Mouse (Mus musculus): ENCODE measurements at regions not wholly inside any gene's neighbourhood (a gene's known extent, or its start where the extent isn't known, plus 50 kb on each side); places are given as distances from the start of the nearest gene placed in this dataset.

GRCm38 (mm10) chr13:57230253-57230652, 334.5 kb upstream of the Trpc7 start:
- Histone ChIP-seq H3K27ac (no peak overlapping the region), H3K4me1 (ENCODE audit: insufficient read depth, low read length) (no peaks in the 10 kb centered on the region), H3K36me3 (ENCODE audit: insufficient read depth, low read length) (no peaks in the 10 kb centered on the region), H3K9me3 (ENCODE audit: low read length) (no peaks in the 10 kb centered on the region), H3K27me3 (ENCODE audit: insufficient read depth, low read length) (no peaks in the 10 kb centered on the region), H3K4me3 (ENCODE audit: low read length) (no peak overlapping the region), H3K9ac (replicated peaks; ENCODE audit: low read length) (no peak overlapping the region), H3K4me2 (ENCODE audit: low read depth, low read length) (no peak overlapping the region)
- ATAC-seq (no peak), DNase-seq (ENCODE audit: low spot score) (no peak)
- TF ChIP-seq CTCF (IDR thresholded peaks at IDR 0.05; ENCODE audit: low read depth) = peak; percentile 39
- 65% methylated on average over 4 of the region's 4 CpGs for WGBS

GRCm38 (mm10) chr13:57221092-57221491, 325.3 kb upstream of the Trpc7 start:
- ATAC-seq = no peak

GRCm38 (mm10) chr13:57216161-57216560, 320.4 kb upstream of the Trpc7 start:
- DNase-seq (ENCODE audit: low spot score) = no peak
- ATAC-seq = no peak
- no peaks in the 10 kb centered on the region for H3K36me3 ChIP-seq (ENCODE audit: insufficient read depth, low read length)
- H3K27me3 ChIP-seq (ENCODE audit: insufficient read depth, low read length) = no peaks in the 10 kb centered on the region
- no peak for TF ChIP-seq CTCF (IDR thresholded peaks at IDR 0.05; ENCODE audit: low read depth)
- no peak overlapping the region for H3K9ac ChIP-seq (replicated peaks; ENCODE audit: low read length)
- H3K27ac ChIP-seq = no peak overlapping the region
- 24% methylated on average over 7 of the region's 7 CpGs for WGBS
- H3K4me3 ChIP-seq (ENCODE audit: low read length) = no peak overlapping the region
- no peaks in the 10 kb centered on the region for H3K4me1 ChIP-seq (ENCODE audit: insufficient read depth, low read length)
- no peak overlapping the region for H3K4me2 ChIP-seq (ENCODE audit: low read depth, low read length)
- H3K9me3 ChIP-seq (ENCODE audit: low read length) = no peaks in the 10 kb centered on the region

More at GRCm38 (mm10) chr13:57221092-57221491, 325.3 kb upstream of the Trpc7 start:
- H3K27me3 ChIP-seq (ENCODE audit: insufficient read depth, low read length) = no peaks in the 10 kb centered on the region
- no peak overlapping the region for H3K4me2 ChIP-seq (ENCODE audit: low read depth, low read length)
- no peak for TF ChIP-seq CTCF (IDR thresholded peaks at IDR 0.05; ENCODE audit: low read depth)
- no peak overlapping the region for H3K9ac ChIP-seq (replicated peaks; ENCODE audit: low read length)
- H3K9me3 ChIP-seq (ENCODE audit: low read length) = no peaks in the 10 kb centered on the region
- WGBS = 37% methylated on average over 8 of the region's 8 CpGs
- no peak overlapping the region for H3K4me3 ChIP-seq (ENCODE audit: low read length)
- no peaks in the 10 kb centered on the region for H3K36me3 ChIP-seq (ENCODE audit: insufficient read depth, low read length)
- H3K27ac ChIP-seq = no peak overlapping the region
- no peak for DNase-seq (ENCODE audit: low spot score)
- no peaks in the 10 kb centered on the region for H3K4me1 ChIP-seq (ENCODE audit: insufficient read depth, low read length)

- 82% methylated on average over 1 of the region's 1 CpGs for WGBS
- ATAC-seq = no peak
- no peak overlapping the region for H3K9ac ChIP-seq (replicated peaks; ENCODE audit: low read length)
Observed at GRCm38 (mm10) chr13:57212251-57212650, 316.5 kb upstream of the Trpc7 start.

GRCm38 (mm10) chr13:57191195-57191594, 295.4 kb upstream of the Trpc7 start:
- ATAC-seq = 0 out of 2 replicates have a peak, but pooled peaks have one; percentile 49
- DNase-seq (ENCODE audit: low spot score) = peak; percentile 40
- no peaks in the 10 kb centered on the region for H3K9me3 ChIP-seq (ENCODE audit: low read length)
- 35% methylated on average over 3 of the region's 3 CpGs for WGBS
- no peak overlapping the region for H3K4me2 ChIP-seq (ENCODE audit: low read depth, low read length)
- no peak overlapping the region for H3K27ac ChIP-seq
- TF ChIP-seq CTCF (IDR thresholded peaks at IDR 0.05; ENCODE audit: low read depth) = no peak
- no peak overlapping the region for H3K9ac ChIP-seq (replicated peaks; ENCODE audit: low read length)
- H3K27me3 ChIP-seq (ENCODE audit: insufficient read depth, low read length) = no peaks in the 10 kb centered on the region
- H3K4me1 ChIP-seq (ENCODE audit: insufficient read depth, low read length) = no peaks in the 10 kb centered on the region
- H3K4me3 ChIP-seq (ENCODE audit: low read length) = no peak overlapping the region
- H3K36me3 ChIP-seq (ENCODE audit: insufficient read depth, low read length) = no peaks in the 10 kb centered on the region

More at GRCm38 (mm10) chr13:57212251-57212650, 316.5 kb upstream of the Trpc7 start:
- H3K4me3 ChIP-seq (ENCODE audit: low read length) = no peak overlapping the region
- no peaks in the 10 kb centered on the region for H3K4me1 ChIP-seq (ENCODE audit: insufficient read depth, low read length)
- no peak overlapping the region for H3K4me2 ChIP-seq (ENCODE audit: low read depth, low read length)
- H3K9me3 ChIP-seq (ENCODE audit: low read length) = no peaks in the 10 kb centered on the region
- H3K27ac ChIP-seq = no peak overlapping the region
- no peaks in the 10 kb centered on the region for H3K36me3 ChIP-seq (ENCODE audit: insufficient read depth, low read length)
- no peak for DNase-seq (ENCODE audit: low spot score)
- no peaks in the 10 kb centered on the region for H3K27me3 ChIP-seq (ENCODE audit: insufficient read depth, low read length)
- TF ChIP-seq CTCF (IDR thresholded peaks at IDR 0.05; ENCODE audit: low read depth) = no peak

GRCm38 (mm10) chr13:57189246-57189645, 293.5 kb upstream of the Trpc7 start:
- H3K4me3 ChIP-seq (ENCODE audit: low read length) = no peak overlapping the region
- no peaks in the 10 kb centered on the region for H3K27me3 ChIP-seq (ENCODE audit: insufficient read depth, low read length)
- H3K4me2 ChIP-seq (ENCODE audit: low read depth, low read length) = no peak overlapping the region
- ATAC-seq (no peak), DNase-seq (ENCODE audit: low spot score) (no peak)
- H3K36me3 ChIP-seq (ENCODE audit: insufficient read depth, low read length) = no peaks in the 10 kb centered on the region
- no peaks in the 10 kb centered on the region for H3K4me1 ChIP-seq (ENCODE audit: insufficient read depth, low read length)
- no peak for TF ChIP-seq CTCF (IDR thresholded peaks at IDR 0.05; ENCODE audit: low read depth)
- H3K27ac ChIP-seq = no peak overlapping the region
- H3K9ac ChIP-seq (replicated peaks; ENCODE audit: low read length) = no peak overlapping the region
- WGBS = 14% methylated on average over 3 of the region's 3 CpGs
- H3K9me3 ChIP-seq (ENCODE audit: low read length) = no peaks in the 10 kb centered on the region

- H3K4me3 ChIP-seq (ENCODE audit: low read length) = no peak overlapping the region
- DNase-seq (ENCODE audit: low spot score) (no peak), ATAC-seq (no peak)
- no peak overlapping the region for H3K9ac ChIP-seq (replicated peaks; ENCODE audit: low read length)
- H3K4me2 ChIP-seq (ENCODE audit: low read depth, low read length) = no peak overlapping the region
- WGBS = 79% methylated on average over 2 of the region's 2 CpGs
- no peaks in the 10 kb centered on the region for H3K4me1 ChIP-seq (ENCODE audit: insufficient read depth, low read length)
- H3K36me3 ChIP-seq (ENCODE audit: insufficient read depth, low read length) = no peaks in the 10 kb centered on the region
- no peaks in the 10 kb centered on the region for H3K27me3 ChIP-seq (ENCODE audit: insufficient read depth, low read length)
- H3K9me3 ChIP-seq (ENCODE audit: low read length) = no peaks in the 10 kb centered on the region
- no peak for TF ChIP-seq CTCF (IDR thresholded peaks at IDR 0.05; ENCODE audit: low read depth)
- no peak overlapping the region for H3K27ac ChIP-seq
Observed at GRCm38 (mm10) chr13:57186168-57186567, 290.4 kb upstream of the Trpc7 start.
